Mouse (Mus musculus) liver, adult 2 months (tissue): Measurements from ENCODE around the gene Tnf. TPM values are rescaled to one million over a fixed set of nuclear protein-coding genes. Genes with fewer than 3 reads are reported as not detected.

Experiments
- DNase-seq: peaks from one replicate; pipeline ENCODE4 v3.0.0-alpha.2; 2011; ENCODE audit warnings: low read depth, low spot score; ENCODE audit errors: extremely low read depth
- H3K27ac ChIP-seq: fragments of 200-500 bp; replicated peaks from 2 replicates; pipeline ENCODE4 v1.5.1; 2012; ENCODE audit warnings: low read depth, mild to moderate bottlenecking, control low read depth, inconsistent platforms, low read length; ENCODE audit not compliant: insufficient read depth
- H3K27me3 ChIP-seq: fragments of 200-500 bp; 2 replicates; pipeline ENCODE4 v1.6.1; 2012; ENCODE audit warnings: mild to moderate bottlenecking, moderate library complexity, low read length, inconsistent platforms; ENCODE audit not compliant: control insufficient read depth, insufficient read depth
- H3K36me3 ChIP-seq: fragments of 200-500 bp; 2 replicates; pipeline ENCODE4 v1.6.1; 2012; ENCODE audit warnings: low read length, inconsistent platforms; ENCODE audit not compliant: control insufficient read depth, insufficient read depth
- H3K4me1 ChIP-seq: fragments of 200-500 bp; 2 replicates; pipeline ENCODE4 v1.6.1; 2011; ENCODE audit warnings: low read length; ENCODE audit not compliant: control insufficient read depth, insufficient read depth
- H3K4me3 ChIP-seq: fragments of 200-500 bp; 2 replicates; pipeline ENCODE4 v1.5.1; 2011; ENCODE audit warnings: low read depth, mild to moderate bottlenecking, control low read depth, low read length, moderate library complexity; ENCODE audit not compliant: insufficient read depth
- H3K79me2 ChIP-seq: fragments of 200-500 bp; 2 replicates; pipeline ENCODE4 v1.6.1; 2012; ENCODE audit warnings: inconsistent platforms, mild to moderate bottlenecking, low read length, moderate library complexity; ENCODE audit not compliant: control insufficient read depth, insufficient read depth
- H3K9ac ChIP-seq: fragments of 200-500 bp; 2 replicates; pipeline ENCODE4 v1.6.1; 2012; ENCODE audit warnings: low read depth, mild to moderate bottlenecking, control low read depth, inconsistent platforms, low read length
- CTCF ChIP-seq: fragments of 200-500 bp; IDR thresholded peaks from 2 replicates; pipeline ENCODE4 v1.5.1; 2011; ENCODE audit warnings: low read depth, low read length, control low read depth
- POLR2A ChIP-seq: fragments of 200-500 bp; IDR thresholded peaks from 2 replicates; pipeline ENCODE4 v1.6.1; 2011; ENCODE audit warnings: low read length, control low read depth; ENCODE audit not compliant: insufficient read depth; ENCODE audit errors: extremely low read depth
- WGBS: fragments of 180-500 bp; shearing (Covaris S2); methylation state at CpG from one replicate; pipeline ENCODE4 v1.1.7; 2018; 5-methylcytosine and 5-hydroxymethylcytosine counted together
- polyA plus RNA-seq: library from polyadenylated mRNA; depleted of rRNA; stranded (reverse); fragments of >200 nt; gene quantifications from 2 replicates; pipeline ENCODE4 v1.2.3, GENCODE M21; 2012
- total RNA-seq: library from RNA; depleted of rRNA; stranded (reverse); fragments of >200 nt; gene quantifications from 2 replicates; pipeline ENCODE4 v1.2.3, GENCODE M21; 2014

Tnf gene
- total and polyA plus RNA-seq, 2 experiments = 0.15 TPM; not detected in 1

DNA sequence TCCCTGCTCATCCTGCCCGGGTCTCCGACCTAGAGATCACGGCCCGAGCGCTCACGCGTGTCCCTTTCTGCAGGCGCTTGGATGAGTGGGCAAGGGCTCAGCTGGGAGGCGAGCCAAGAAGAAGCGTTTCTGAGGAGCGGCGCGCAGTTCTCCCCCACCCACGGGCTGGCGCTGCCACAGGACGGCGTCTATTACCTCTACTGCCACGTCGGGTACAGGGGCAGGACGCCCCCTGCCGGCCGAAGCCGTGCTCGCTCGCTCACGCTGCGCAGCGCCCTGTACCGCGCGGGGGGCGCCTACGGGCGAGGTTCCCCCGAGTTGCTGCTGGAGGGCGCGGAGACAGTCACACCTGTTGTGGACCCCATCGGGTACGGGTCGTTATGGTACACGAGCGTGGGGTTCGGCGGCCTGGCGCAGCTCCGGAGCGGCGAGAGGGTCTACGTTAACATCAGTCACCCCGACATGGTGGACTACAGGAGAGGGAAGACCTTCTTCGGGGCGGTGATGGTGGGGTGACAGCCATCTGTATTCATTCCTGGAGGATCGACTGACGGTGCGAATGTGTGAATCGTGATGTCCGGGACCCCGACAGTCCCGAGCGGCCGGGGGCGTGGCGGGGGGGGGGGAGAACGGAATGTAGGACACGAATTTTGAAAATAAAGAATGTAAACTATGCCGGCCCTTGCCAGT, 6.0 kb downstream of the Tnf start:
- H3K27ac ChIP-seq = no peak overlapping the region
- TF ChIP-seq POLR2A (0 out of 2 replicates have a peak, but pooled peaks have one; percentile 6), CTCF (peak; percentile 92)
- DNase-seq = no peak
- H3K79me2 ChIP-seq = no peaks in the 10 kb centered on the region
- peak overlapping the region; percentile 69 for H3K4me3 ChIP-seq
- H3K27me3 ChIP-seq = peaks cover 8% of the 10 kb centered on the region; the same call in 1 of the 2 replicates
- WGBS = 3% methylated on average over 66 of the region's 66 CpGs
- no peaks in the 10 kb centered on the region for H3K36me3 ChIP-seq
- peaks cover 3% of the 10 kb centered on the region; the same call in 1 of the 2 replicates for H3K4me1 ChIP-seq
- peak overlapping the region; percentile 68 for H3K9ac ChIP-seq

DNA sequence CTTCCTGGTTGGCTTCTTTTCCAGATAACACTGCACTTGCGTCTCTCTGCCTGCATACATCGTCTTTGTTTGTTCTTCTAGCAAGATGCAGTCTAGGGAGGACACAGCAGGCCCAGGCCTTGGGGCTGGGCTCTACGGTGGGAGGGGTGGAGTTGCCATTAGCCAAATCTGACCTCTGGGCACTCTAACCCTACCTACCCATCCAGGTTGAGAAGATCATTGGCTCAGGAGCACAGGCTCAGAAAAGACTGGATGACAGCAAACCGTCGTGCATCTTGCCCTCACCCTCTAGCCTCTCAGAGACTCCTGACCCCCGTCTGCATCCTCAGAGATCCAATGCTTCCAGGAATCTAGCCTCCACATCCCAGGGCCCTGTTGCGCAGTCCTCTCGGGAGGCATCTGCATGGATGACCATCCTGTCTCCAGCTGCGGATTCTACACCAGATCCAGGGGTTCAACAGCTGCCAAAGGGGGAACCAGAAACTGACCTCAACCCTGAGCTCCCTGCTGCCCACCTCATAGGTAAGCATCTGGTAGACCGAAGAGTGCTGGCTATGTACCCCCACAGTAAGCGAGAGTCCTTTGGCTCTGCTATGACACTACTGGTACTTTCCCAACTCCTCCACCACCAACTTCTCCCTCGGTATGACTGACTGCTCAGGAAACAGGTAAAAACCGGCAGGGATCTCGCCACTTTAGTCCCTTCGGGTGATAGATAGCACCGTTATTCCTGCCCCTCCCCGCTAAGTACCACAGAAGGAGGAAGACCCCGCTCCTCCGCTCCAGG, 6.8 kb downstream of the Tnf start:
- peak overlapping the region; percentile 19; the same call in 1 of the 2 replicates for H3K9ac ChIP-seq
- H3K36me3 ChIP-seq = no peaks in the 10 kb centered on the region
- TF ChIP-seq CTCF (no peak), POLR2A (no peak)
- no peak for DNase-seq
- peaks cover 3% of the 10 kb centered on the region; the same call in 1 of the 2 replicates for H3K4me1 ChIP-seq
- 46% methylated on average over 19 of the region's 19 CpGs for WGBS
- H3K4me3 ChIP-seq = peak overlapping the region; percentile 69
- peaks cover 8% of the 10 kb centered on the region; the same call in 1 of the 2 replicates for H3K27me3 ChIP-seq
- no peaks in the 10 kb centered on the region for H3K79me2 ChIP-seq
- no peak overlapping the region for H3K27ac ChIP-seq

DNA sequence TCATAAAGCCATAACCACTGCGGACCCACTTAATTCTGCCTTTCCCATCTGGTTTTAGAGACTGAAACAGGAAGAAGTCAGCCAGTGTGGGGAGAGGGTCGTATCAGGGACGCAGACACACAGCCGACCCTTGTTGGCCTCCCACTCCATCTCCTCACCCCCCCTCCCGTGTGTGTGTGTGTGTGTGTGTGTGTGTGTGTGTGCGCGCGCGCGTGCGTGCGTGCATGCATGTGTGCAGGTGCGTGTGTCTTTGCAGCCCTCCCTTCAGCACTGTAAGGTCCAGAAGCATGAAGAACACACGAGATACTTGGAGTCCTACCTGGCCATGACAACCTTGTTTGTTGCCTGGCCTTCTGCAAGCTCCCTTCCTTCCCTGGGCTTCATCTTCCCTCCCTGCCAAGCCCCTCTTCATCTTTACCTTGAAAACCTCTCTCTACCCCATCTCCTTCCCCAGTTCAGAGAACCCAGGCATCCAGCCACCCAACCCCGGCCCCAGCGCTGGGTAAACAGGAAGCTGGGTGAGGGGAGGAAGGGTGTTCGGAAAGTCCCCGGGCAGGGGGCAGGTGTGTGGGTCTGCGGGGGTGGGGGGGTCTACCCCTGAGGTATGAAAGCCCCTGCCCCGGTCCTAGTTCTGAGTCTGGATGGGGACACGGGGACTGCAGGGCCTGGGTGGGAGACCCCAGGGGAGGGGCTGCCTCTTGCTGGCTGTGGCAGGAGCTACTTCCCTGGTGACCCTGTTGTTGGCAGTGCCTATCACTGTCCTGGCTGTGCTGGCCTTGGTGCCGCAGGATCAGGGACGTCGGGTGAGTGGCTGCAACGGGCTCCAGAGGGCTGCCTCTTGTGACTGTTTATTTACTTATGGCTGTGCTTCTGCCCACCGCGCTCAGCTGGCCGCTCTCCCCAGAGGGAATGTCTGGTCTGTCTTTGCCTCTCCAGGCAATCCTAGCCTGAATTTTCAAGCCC, 7.6 kb downstream of the Tnf start, which contains the start of gene Ltb:
TSS of gene Ltb (plus strand) at position 559 of the 963 bp plus-strand sequence.
- no peaks in the 10 kb centered on the region for H3K79me2 ChIP-seq
- peak within 1 kb of the TSS; percentile 28; the same call in 1 of the 2 replicates for H3K27ac ChIP-seq
- TF ChIP-seq CTCF (no peak), POLR2A (no peak)
- no peak within 1 kb of the TSS for H3K9ac ChIP-seq
- H3K4me3 ChIP-seq = peak within 1 kb of the TSS; percentile 25; the same call in 1 of the 2 replicates
- H3K4me1 ChIP-seq = peaks cover 3% of the 10 kb centered on the region; the same call in 1 of the 2 replicates
- H3K36me3 ChIP-seq = no peaks in the 10 kb centered on the region
- peaks cover 8% of the 10 kb centered on the region; the same call in 1 of the 2 replicates for H3K27me3 ChIP-seq
- 62% methylated on average over 28 of the region's 28 CpGs for WGBS
- no peak for DNase-seq

DNA sequence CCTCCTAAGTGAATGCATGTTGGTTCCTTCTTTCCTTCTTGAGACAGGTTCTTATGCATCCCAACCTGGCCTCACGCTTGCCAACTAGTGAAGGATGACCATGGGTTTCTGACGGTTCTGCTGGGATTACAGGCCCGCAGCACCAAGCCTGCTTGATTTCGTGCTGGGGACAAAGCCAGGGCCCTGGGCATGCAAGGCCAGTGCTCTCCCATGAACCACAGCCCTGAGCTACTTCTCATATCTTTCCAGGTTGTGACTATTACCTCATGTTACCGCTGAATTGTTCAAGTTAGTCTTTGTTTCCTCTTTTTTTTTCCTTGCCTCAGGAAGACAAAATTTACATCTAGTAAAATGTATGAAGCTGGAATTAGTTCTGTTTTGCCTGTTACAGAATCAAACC, 8.9 kb downstream of the Tnf start:
- Histone ChIP-seq H3K4me1 (peaks cover 3% of the 10 kb centered on the region; the same call in 1 of the 2 replicates), H3K79me2 (no peaks in the 10 kb centered on the region), H3K4me3 (no peak overlapping the region), H3K36me3 (no peaks in the 10 kb centered on the region), H3K27me3 (peaks cover 8% of the 10 kb centered on the region; the same call in 1 of the 2 replicates), H3K9ac (no peak overlapping the region), H3K27ac (no peak overlapping the region)
- 87% methylated on average over 5 of the region's 5 CpGs for WGBS
- DNase-seq = no peak
- TF ChIP-seq POLR2A (no peak), CTCF (no peak)

DNA sequence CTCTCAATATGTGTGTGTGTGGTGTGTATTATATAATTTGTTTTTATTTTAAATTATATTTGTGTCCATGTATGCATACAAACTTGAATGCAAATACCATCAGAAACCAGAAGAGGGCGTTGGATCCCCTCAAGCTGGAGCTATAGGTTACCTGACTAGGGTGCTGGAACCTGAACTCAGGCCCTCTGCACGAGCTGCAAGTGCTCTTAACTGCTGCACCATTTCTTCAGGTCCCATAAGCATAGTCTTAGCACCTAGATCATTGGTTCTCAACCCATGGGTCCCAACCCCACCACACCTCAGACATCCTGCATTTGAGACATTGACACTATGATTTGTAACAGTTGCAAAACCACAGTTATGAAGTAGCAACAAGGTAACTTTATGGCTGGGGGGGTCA, 10.1 kb downstream of the Tnf start:
- 75% methylated on average over 2 of the region's 2 CpGs for WGBS
- no peak for TF ChIP-seq POLR2A
- no peak for TF ChIP-seq CTCF
- Histone ChIP-seq H3K36me3 (no peaks in the 10 kb centered on the region), H3K79me2 (no peaks in the 10 kb centered on the region), H3K27me3 (peaks cover 8% of the 10 kb centered on the region; the same call in 1 of the 2 replicates), H3K27ac (no peak overlapping the region), H3K4me1 (peaks cover 3% of the 10 kb centered on the region; the same call in 1 of the 2 replicates), H3K9ac (no peak overlapping the region), H3K4me3 (no peak overlapping the region)
- DNase-seq = no peak
